Mouse (Mus musculus) cortical plate, adult 2 months (tissue): ENCODE data around the gene Pax7.

ENCODE experiments used
- CTCF ChIP-seq: fragments of 200-500 bp; IDR thresholded peaks from 2 replicates; pipeline ENCODE4 v1.5.1; 2011; ENCODE audit warnings: mild to moderate bottlenecking, control low read depth, low read length; ENCODE audit not compliant: insufficient read depth; ENCODE audit errors: extremely low read depth
- POLR2A ChIP-seq: fragments of 200-500 bp; IDR thresholded peaks from 2 replicates; pipeline ENCODE4 v1.6.1; 2011; ENCODE audit warnings: mild to moderate bottlenecking, low read length, control low read depth; ENCODE audit not compliant: insufficient read depth; ENCODE audit errors: extremely low read depth

DNA sequence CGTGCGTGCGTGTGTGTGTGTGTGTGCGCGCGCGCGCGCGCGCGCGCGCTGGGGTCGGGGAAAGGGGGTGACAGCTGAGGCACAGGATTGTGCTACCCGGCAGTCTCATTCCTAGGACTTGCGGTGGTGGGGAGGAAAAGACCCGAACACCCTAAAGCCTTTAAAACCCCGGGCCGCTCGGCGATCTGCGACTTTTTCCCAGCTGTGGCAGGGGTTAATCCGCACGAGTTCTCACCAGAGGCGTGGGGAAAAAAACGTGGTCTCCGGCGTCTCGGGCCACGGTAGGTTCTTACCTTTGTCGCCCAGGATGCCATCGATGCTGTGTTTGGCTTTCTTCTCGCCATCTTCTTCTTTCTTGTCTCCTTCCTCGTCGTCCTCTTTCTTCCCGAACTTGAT, 5.0 kb downstream of the Pax7 start:
- TF ChIP-seq CTCF (no peak), POLR2A (no peak)
